Mouse (Mus musculus) ES-Bruce4 (cell line): ENCODE results near the gene Cmtm2a. TPM values are rescaled to one million over a fixed set of nuclear protein-coding genes. Genes with fewer than 3 reads are reported as not detected.

Experiments used
- H3K27ac ChIP-seq: 2 replicates; pipeline ENCODE4 v1.5.1; 2012; ENCODE audit warnings: low read length, inconsistent platforms; ENCODE audit not compliant: insufficient read depth
- H3K27me3 ChIP-seq: 2 replicates; pipeline ENCODE4 v1.6.1; 2012; ENCODE audit warnings: mild to moderate bottlenecking, low read length, inconsistent platforms; ENCODE audit not compliant: control insufficient read depth, poor library complexity, insufficient read depth, severe bottlenecking
- H3K36me3 ChIP-seq: 2 replicates; pipeline ENCODE4 v1.6.1; 2012; ENCODE audit warnings: inconsistent platforms, mild to moderate bottlenecking, low read length, moderate library complexity; ENCODE audit not compliant: control insufficient read depth, poor library complexity, insufficient read depth, severe bottlenecking
- H3K4me1 ChIP-seq: one replicate; pipeline ENCODE4 v1.8.1; 2011; ENCODE audit warnings: low read length; ENCODE audit not compliant: control insufficient read depth, insufficient read depth
- H3K4me3 ChIP-seq: 2 replicates; pipeline ENCODE4 v1.5.1; 2011; ENCODE audit warnings: low read depth, mild to moderate bottlenecking, low read length
- H3K9ac ChIP-seq: 2 replicates; pipeline ENCODE4 v1.6.1; 2012; ENCODE audit warnings: low read depth, mild to moderate bottlenecking, inconsistent platforms; ENCODE audit not compliant: poor library complexity, severe bottlenecking
- H3K9me3 ChIP-seq: replicated peaks from 2 replicates; pipeline ENCODE4 v1.6.1; 2012; ENCODE audit warnings: mild to moderate bottlenecking, low read length, inconsistent platforms; ENCODE audit not compliant: control insufficient read depth, poor library complexity, insufficient read depth, severe bottlenecking
- CTCF ChIP-seq: IDR thresholded peaks from one replicate; pipeline ENCODE4 v1.8.1; 2011; ENCODE audit warnings: low read depth, low read length
- EP300 ChIP-seq: IDR thresholded peaks from 2 replicates; pipeline ENCODE4 v1.6.1; 2011; ENCODE audit warnings: low read depth, low read length; ENCODE audit not compliant: insufficient read depth
- POLR2A ChIP-seq: IDR thresholded peaks from one replicate; pipeline ENCODE4 v1.8.1; 2011; ENCODE audit warnings: low read length; ENCODE audit not compliant: insufficient read depth
- polyA plus RNA-seq: library from polyadenylated mRNA; stranded (reverse); fragments of >200 nt; gene quantifications from 2 replicates; pipeline ENCODE4 v1.2.4, GENCODE M21; 2011; ENCODE audit warnings: low read depth; ENCODE audit not compliant: missing spikeins, insufficient read depth, insufficient read length

Gene Cmtm2a
- polyA plus RNA-seq, 1 experiment, result not detected

DNA sequence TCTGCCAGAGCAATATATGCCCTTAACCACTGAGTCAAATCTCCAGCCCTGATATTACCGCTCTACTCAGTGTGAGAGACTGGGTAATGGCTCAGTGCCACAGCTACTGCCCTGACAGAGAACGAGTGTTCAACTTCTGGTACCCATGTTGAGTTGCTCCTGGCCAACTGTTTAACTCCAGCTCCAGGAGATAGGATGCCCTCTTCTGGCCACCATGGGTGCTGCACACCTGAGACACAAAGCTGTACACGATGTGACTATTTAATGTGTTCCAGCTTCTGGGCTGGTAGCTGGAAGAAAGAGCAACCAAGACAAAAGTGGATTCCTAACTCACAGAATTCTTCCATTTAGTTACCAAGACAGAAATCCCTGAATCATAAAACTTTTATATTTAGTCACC lies 40.0 kb downstream of the Cmtm2a start:
- no peak overlapping the region for H3K9ac ChIP-seq

DNA sequence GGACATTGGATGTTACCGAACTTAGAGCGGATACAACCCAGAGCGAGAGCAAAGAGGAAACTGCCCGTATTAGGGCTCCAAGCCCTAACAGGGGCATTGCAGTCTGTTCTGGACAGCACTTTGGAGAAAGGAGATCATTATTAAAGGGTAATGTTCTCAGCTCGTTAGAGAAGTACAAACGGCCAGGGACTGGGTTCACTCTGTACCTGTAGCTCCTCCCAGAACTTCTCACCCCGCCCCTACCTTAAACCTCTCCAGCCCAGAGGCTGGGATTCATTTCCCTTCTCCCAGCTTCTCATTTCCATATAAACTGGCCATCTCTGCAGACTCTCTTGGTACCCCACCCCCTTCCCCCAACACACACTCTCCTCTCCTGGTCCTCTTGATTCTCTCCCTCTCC lies 41.5 kb downstream of the Cmtm2a start:
- peak overlapping the region; percentile 95 for H3K4me3 ChIP-seq
- no peaks in the 10 kb centered on the region for H3K4me1 ChIP-seq
- no peaks in the 10 kb centered on the region for H3K36me3 ChIP-seq
- TF ChIP-seq CTCF, result no peak
- no peak for TF ChIP-seq EP300
- TF ChIP-seq POLR2A, result no peak
- peak overlapping the region; percentile 60 for H3K9ac ChIP-seq
- no peaks in the 10 kb centered on the region for H3K27me3 ChIP-seq
- H3K9me3 ChIP-seq, result no peaks in the 10 kb centered on the region
- no peak overlapping the region for H3K27ac ChIP-seq

More for the DNA sequence above, 40.0 kb downstream of the Cmtm2a start:
- H3K4me3 ChIP-seq, result no peak overlapping the region
- TF ChIP-seq POLR2A, result no peak
- peak; percentile 81 for TF ChIP-seq CTCF
- H3K27ac ChIP-seq, result no peak overlapping the region
- no peaks in the 10 kb centered on the region for H3K9me3 ChIP-seq
- no peaks in the 10 kb centered on the region for H3K27me3 ChIP-seq
- no peaks in the 10 kb centered on the region for H3K4me1 ChIP-seq
- H3K36me3 ChIP-seq, result peaks cover 2% of the 10 kb centered on the region

DNA sequence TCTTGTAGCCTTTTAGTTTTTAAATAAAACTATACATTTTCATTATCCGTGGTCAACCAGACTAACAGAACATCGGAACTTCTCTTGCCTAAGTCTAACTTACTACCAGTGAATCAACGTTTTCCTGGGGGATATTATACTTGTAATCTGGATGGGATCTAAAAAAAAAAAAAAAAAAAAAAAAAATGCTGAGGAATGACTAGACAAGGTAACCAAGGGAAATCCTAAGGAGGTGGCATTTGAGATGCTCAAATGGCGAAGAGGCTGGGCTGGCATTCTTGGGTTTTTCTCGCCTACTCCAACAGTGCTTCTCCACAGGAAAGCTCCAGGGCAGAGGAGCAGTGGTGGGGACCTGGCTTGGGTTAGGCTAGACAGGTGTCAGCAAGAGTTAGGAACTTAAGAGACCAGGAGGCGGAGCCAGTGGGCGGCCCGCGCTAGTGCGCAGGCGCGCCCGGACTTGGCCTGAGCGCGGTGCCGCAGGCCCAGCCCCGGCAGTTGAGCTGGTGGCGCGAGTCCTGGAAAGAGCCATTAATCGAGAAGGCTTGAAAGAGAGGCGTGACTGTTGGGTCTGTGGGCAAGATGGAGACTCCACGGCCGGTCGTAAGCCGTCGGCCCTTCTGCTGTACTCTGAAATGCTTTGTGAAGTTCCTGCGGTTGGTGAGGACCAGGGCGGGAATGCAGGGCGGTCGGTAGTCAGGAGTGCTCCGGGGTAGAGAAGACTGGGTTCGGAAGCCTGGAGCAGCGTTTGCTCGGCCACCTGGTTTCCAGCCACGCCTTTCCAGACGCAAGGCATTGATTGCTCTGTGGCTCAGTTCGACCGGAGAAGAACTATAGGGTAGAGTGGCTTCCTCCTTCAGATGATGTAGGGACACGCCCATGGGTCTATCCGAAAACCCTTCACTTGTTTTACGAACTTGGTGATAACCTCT lies 42.3 kb downstream of the Cmtm2a start, which contains the start of gene Cklf:
Gene Cklf, plus strand, starts transcription at position 423 of the 929 bp plus-strand sequence.
- H3K9ac ChIP-seq, result peak within 1 kb of the TSS; percentile 60
- peak within 1 kb of the TSS; percentile 60 for H3K27ac ChIP-seq
- 0 out of 2 replicates have a peak, but pooled peaks have one; percentile 5 for TF ChIP-seq EP300
- TF ChIP-seq POLR2A, result peak; percentile 96
- no peak for TF ChIP-seq CTCF
- H3K27me3 ChIP-seq, result no peaks in the 10 kb centered on the region
- peak within 1 kb of the TSS; percentile 95 for H3K4me3 ChIP-seq
- no peaks in the 10 kb centered on the region for H3K9me3 ChIP-seq
- no peaks in the 10 kb centered on the region for H3K36me3 ChIP-seq
- no peaks in the 10 kb centered on the region for H3K4me1 ChIP-seq

DNA sequence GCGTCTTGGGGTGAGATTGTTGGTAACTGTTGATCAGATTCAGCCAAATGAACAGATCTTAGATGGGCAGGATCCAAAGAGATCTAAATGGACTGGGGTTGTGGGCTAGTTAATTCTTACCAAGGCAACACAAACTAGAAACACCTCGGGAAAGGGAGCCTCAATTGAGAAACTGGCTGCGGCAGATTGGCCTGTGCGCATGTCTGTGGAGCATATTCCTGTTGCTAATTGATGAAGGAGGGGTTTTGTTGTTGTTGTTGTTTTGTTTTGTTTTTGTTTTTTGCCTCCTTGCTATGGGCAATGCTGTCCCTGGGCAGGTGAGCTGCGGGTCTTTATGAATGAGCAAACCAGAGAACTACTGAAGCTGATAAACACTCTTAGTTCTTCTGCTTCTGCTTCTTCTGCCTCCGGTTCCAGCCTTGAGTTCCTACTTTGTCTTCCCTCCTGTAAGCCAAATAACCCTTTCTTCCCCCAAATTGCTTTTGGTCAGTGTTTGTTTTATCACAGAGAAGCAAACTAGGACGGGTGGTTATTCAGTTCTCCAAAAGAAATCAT lies 43.5 kb downstream of the Cmtm2a start:
- Histone ChIP-seq H3K27me3 (no peaks in the 10 kb centered on the region), H3K27ac (no peak overlapping the region), H3K9ac (no peak overlapping the region), H3K4me1 (no peaks in the 10 kb centered on the region), H3K9me3 (no peaks in the 10 kb centered on the region), H3K4me3 (no peak overlapping the region), H3K36me3 (no peaks in the 10 kb centered on the region)
- no peak for TF ChIP-seq CTCF
- TF ChIP-seq POLR2A, result no peak
- TF ChIP-seq EP300, result no peak

DNA sequence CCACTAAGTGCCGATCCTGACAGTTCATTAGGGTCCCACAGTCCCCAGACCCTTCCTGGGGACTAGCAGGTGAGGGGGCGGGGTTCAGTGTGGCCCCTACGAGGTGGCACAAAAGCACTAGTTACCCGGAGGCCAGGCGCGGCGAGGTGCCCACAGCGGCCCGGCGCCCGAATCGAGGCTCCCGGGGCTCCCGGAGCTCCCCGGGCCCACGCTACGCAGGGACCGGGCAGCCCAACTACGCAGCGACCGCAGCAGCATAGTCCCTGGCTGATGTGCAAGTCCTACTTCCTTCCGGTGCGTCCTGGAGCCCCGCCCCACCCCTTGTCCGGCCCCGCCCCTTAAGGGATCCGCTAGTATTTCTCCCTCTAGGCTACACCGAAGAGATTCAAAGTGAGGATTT lies 44.7 kb downstream of the Cmtm2a start, which contains the start of gene Tk2:
Gene Tk2, minus strand, starts transcription at position 283 of the 400 bp plus-strand sequence.
- no peaks in the 10 kb centered on the region for H3K4me1 ChIP-seq
- H3K27me3 ChIP-seq, result no peaks in the 10 kb centered on the region
- H3K36me3 ChIP-seq, result no peaks in the 10 kb centered on the region
- no peaks in the 10 kb centered on the region for H3K9me3 ChIP-seq
- no peak within 1 kb of the TSS for H3K27ac ChIP-seq
- peak; percentile 32 for TF ChIP-seq POLR2A
- no peak for TF ChIP-seq CTCF
- no peak for TF ChIP-seq EP300
- peak within 1 kb of the TSS; percentile 81 for H3K4me3 ChIP-seq
- peak within 1 kb of the TSS; percentile 84 for H3K9ac ChIP-seq

DNA sequence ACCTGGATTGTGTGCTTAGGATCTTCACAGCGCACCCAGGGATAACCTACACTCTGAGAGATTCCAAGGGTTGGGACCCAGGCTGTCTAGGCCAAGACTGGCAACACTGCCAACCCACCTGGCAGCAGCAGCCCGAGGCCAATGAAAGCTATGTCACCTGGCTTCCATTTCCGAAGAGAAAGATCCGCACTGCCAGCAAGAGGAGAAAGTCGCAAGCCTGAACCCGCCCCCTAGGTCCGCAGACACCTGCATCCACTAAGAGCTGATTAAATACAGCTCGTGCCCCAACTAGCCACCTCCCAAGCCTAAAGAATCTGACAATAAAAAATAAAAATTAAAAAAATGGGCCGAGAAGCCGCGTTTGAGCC lies 45.1 kb downstream of the Cmtm2a start:
- no peaks in the 10 kb centered on the region for H3K27me3 ChIP-seq
- H3K27ac ChIP-seq, result no peak overlapping the region
- H3K9ac ChIP-seq, result peak overlapping the region; percentile 84
- H3K36me3 ChIP-seq, result no peaks in the 10 kb centered on the region; the same call in 1 of the 2 replicates
- H3K9me3 ChIP-seq, result no peaks in the 10 kb centered on the region
- TF ChIP-seq POLR2A (no peak), EP300 (no peak), CTCF (no peak)
- no peaks in the 10 kb centered on the region for H3K4me1 ChIP-seq
- peak overlapping the region; percentile 81 for H3K4me3 ChIP-seq
